Mouse (Mus musculus) layer of hippocampus, adult 8-10 months (tissue): ENCODE data around the gene Foxg1. TPM values are rescaled to one million over a fixed set of nuclear protein-coding genes. Genes with fewer than 3 reads are reported as not detected.

Experiments
- DNase-seq, 2 experiments: peaks; one replicate each; pipeline ENCODE4 v3.0.0; 2022; ENCODE audit warnings: low spot score in 2 of 2
- total RNA-seq, 4 experiments: library from RNA; stranded (reverse); gene quantifications; 2 replicates each; pipeline ENCODE4 v1.2.4; 2022

Foxg1 gene
- total RNA-seq, 4 experiments from 2014 or later, result 124 to 133 (median 128) TPM

- no peak for DNase-seq
Observed at GRCm38 (mm10) chr12:49385631-49385990, 3.2 kb downstream of the Foxg1 start.

- no peak for DNase-seq
Observed at GRCm38 (mm10) chr12:49386081-49386805, 3.8 kb downstream of the Foxg1 start.

GRCm38 (mm10) chr12:49387856-49388598 lies 5.6 kb downstream of the Foxg1 start:
- DNase-seq, result no peak

- DNase-seq, result no peak
Observed at GRCm38 (mm10) chr12:49389666-49390065, 7.2 kb downstream of the Foxg1 start.

GRCm38 (mm10) chr12:49390257-49390656 lies 7.8 kb downstream of the Foxg1 start:
- no peak for DNase-seq

GRCm38 (mm10) chr12:49390926-49391304 lies 8.5 kb downstream of the Foxg1 start:
- no peak for DNase-seq

GRCm38 (mm10) chr12:49391305-49392040 lies 9.0 kb downstream of the Foxg1 start:
- DNase-seq, result peak; percentile 49 to 76

- DNase-seq, result no peak
Observed at GRCm38 (mm10) chr12:49392041-49392390, 9.6 kb downstream of the Foxg1 start.

- no peak for DNase-seq
Observed at GRCm38 (mm10) chr12:49392876-49393275, 10.4 kb downstream of the Foxg1 start.

- no peak for DNase-seq
Observed at GRCm38 (mm10) chr12:49393639-49394038, 11.2 kb downstream of the Foxg1 start.

GRCm38 (mm10) chr12:49394181-49394580 lies 11.7 kb downstream of the Foxg1 start:
- no peak for DNase-seq

- DNase-seq, result no peak
Observed at GRCm38 (mm10) chr12:49394836-49395235, 12.4 kb downstream of the Foxg1 start.

GRCm38 (mm10) chr12:49395969-49396368 lies 13.5 kb downstream of the Foxg1 start:
- no peak for DNase-seq

- DNase-seq, result no peak
Observed at GRCm38 (mm10) chr12:49396776-49397175, 14.3 kb downstream of the Foxg1 start.

GRCm38 (mm10) chr12:49397443-49398162 lies 15.1 kb downstream of the Foxg1 start:
- DNase-seq, result no peak

- no peak for DNase-seq
Observed at GRCm38 (mm10) chr12:49398163-49398540, 15.7 kb downstream of the Foxg1 start.

GRCm38 (mm10) chr12:49398636-49399035 lies 16.2 kb downstream of the Foxg1 start:
- DNase-seq, result no peak

- no peak for DNase-seq
Observed at GRCm38 (mm10) chr12:49399611-49400010, 17.2 kb downstream of the Foxg1 start.

- DNase-seq, result no peak
Observed at GRCm38 (mm10) chr12:49400036-49400852, 17.8 kb downstream of the Foxg1 start.

GRCm38 (mm10) chr12:49400853-49401118 lies 18.3 kb downstream of the Foxg1 start:
- no peak for DNase-seq
